Mouse (Mus musculus) embryonic facial prominence, embryonic 13.5 days (tissue): Measurements from ENCODE around the gene Mstn. TPM values are rescaled to one million over a fixed set of nuclear protein-coding genes. Genes with fewer than 3 reads are reported as not detected.
A peak's percentile ranks its signal among the peaks of the same experiment; 100 is the strongest.

ENCODE experiments used
- ATAC-seq: fragments of 200-750 bp; cut with Nextera tagmentation; 2 replicates; pipeline ENCODE4 v1.8.0; 2017; ENCODE audit warnings: low read depth; ENCODE audit not compliant: insufficient number of reproducible peaks, insufficient read depth, low FRiP score, low TSS enrichment
- H3K27ac ChIP-seq: fragments of 300-500 bp; sonication (generic); 2 replicates; pipeline ENCODE4 v1.5.1; 2015; ENCODE audit warnings: moderate library complexity, mild to moderate bottlenecking, inconsistent platforms
- H3K27me3 ChIP-seq: fragments of 300-500 bp; sonication (generic); 2 replicates; pipeline ENCODE4 v1.6.1; 2015; ENCODE audit warnings: mild to moderate bottlenecking, inconsistent platforms
- H3K36me3 ChIP-seq: fragments of 300-500 bp; sonication (generic); 2 replicates; pipeline ENCODE4 v1.6.1; 2015; ENCODE audit warnings: mild to moderate bottlenecking, inconsistent platforms
- H3K4me1 ChIP-seq: fragments of 300-500 bp; sonication (generic); 2 replicates; pipeline ENCODE4 v1.6.1; 2015; ENCODE audit warnings: inconsistent platforms
- H3K4me2 ChIP-seq: fragments of 300-500 bp; sonication (generic); 2 replicates; pipeline ENCODE4 v1.6.1; 2015; ENCODE audit warnings: moderate library complexity, mild to moderate bottlenecking, inconsistent platforms
- H3K4me3 ChIP-seq: fragments of 300-500 bp; sonication (generic); 2 replicates; pipeline ENCODE4 v1.5.1; 2015; ENCODE audit warnings: mild to moderate bottlenecking, inconsistent platforms
- H3K9ac ChIP-seq: fragments of 300-500 bp; sonication (generic); 2 replicates; pipeline ENCODE4 v1.6.1; 2015; ENCODE audit warnings: mild to moderate bottlenecking, inconsistent platforms
- H3K9me3 ChIP-seq: fragments of 300-500 bp; sonication (generic); 2 replicates; pipeline ENCODE4 v1.6.1; 2016; ENCODE audit warnings: inconsistent platforms
- WGBS: fragments of 180-500 bp; shearing (Covaris S2); methylation state at CpG from one replicate; pipeline ENCODE4 v1.1.7; 2015; ENCODE audit warnings: mixed read lengths; 5-methylcytosine and 5-hydroxymethylcytosine counted together
- polyA plus RNA-seq: library from polyadenylated mRNA; unstranded; fragments of >200 nt; fragmentation: Nextera tagmentation; extraction: Ambion mirVana; gene quantifications from 2 replicates; pipeline ENCODE4 v1.2.1, GENCODE M21; 2015

Gene Mstn
- polyA plus RNA-seq, 1 experiment from 2014 or later = 0.77 TPM

DNA sequence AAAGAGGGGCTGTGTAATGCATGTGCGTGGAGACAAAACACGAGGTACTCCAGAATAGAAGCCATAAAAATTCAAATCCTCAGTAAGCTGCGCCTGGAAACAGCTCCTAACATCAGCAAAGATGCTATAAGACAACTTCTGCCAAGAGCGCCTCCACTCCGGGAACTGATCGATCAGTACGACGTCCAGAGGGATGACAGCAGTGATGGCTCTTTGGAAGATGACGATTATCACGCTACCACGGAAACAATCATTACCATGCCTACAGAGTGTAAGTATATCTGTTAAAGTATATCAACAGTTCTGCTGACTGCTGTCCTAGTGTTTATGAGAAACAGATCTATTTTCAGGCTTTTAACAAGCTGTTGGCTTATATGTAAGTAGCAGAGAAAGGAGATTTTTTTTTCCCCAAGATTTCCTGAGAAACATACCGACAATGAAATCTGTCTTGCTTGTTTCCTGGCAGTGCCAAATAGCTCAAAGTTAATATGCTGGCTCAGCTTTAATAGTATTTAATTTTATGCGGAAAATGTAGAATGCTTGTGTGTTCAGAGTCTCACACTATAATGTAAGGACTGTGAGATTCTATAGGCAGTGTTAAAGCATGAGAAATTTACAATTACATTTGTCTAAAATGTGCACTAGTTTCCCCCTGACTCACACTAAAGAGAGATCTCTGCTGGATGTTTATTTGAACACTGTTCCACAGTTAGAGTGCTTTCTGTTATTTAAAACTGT is 600 bp downstream of the Mstn start:
- Histone ChIP-seq H3K4me2 (peak overlapping the region; percentile 21), H3K36me3 (no peaks in the 10 kb centered on the region), H3K9me3 (no peaks in the 10 kb centered on the region), H3K27me3 (no peaks in the 10 kb centered on the region), H3K4me3 (no peak overlapping the region), H3K9ac (no peak overlapping the region), H3K27ac (no peak overlapping the region), H3K4me1 (peaks cover 20% of the 10 kb centered on the region)
- ATAC-seq = no peak
- WGBS = 46% methylated on average over 13 of the region's 13 CpGs

DNA sequence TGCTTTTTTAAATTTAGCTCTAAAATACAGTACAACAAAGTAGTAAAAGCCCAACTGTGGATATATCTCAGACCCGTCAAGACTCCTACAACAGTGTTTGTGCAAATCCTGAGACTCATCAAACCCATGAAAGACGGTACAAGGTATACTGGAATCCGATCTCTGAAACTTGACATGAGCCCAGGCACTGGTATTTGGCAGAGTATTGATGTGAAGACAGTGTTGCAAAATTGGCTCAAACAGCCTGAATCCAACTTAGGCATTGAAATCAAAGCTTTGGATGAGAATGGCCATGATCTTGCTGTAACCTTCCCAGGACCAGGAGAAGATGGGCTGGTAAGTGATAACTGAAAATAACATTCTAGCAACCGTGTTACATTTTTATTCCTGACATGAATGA is 2.5 kb downstream of the Mstn start:
- no peak overlapping the region for H3K27ac ChIP-seq
- H3K4me2 ChIP-seq = no peak overlapping the region
- H3K27me3 ChIP-seq = no peaks in the 10 kb centered on the region
- no peak overlapping the region for H3K4me3 ChIP-seq
- H3K4me1 ChIP-seq = peaks cover 20% of the 10 kb centered on the region
- WGBS = 74% methylated on average over 4 of the region's 4 CpGs
- no peak overlapping the region for H3K9ac ChIP-seq
- no peaks in the 10 kb centered on the region for H3K9me3 ChIP-seq
- H3K36me3 ChIP-seq = no peaks in the 10 kb centered on the region
- no peak for ATAC-seq

DNA sequence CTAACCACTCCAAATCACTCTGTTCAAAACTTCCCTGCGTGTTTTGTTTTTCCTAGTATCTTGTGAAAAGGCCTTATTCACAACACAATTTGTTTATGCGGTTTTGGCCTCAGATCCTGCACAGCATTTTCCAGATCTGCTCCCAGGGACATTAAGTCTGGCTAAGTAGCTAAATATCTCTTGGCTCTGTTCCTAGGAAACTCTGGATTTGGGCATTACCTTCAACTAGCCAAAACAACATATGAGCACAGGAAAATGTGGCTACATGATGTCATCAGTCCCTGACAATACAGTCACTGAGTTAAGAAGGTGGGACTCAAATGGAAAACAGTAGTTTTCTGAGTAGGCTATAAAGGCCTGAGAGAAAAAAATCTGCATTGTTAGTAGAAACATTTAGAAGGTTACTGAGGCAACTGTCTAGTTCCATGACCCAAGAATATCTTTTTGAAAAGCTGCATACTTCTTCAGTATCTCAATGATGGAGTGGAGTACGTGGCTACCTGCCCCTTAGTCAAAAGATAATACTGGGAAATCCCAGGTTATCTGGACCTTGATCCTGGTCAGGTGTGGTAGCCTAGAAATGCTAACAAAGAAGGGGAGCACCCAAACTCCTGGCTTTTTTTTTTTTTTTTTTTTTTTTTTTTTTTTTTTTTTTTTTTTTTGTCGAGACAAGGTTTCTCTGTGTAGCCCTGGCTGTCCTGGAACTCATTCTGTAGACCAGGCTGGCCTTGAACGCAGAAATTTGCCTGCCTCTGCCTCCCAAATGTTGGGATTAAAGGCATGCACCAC is 8.5 kb downstream of the Mstn start:
- no peak overlapping the region for H3K27ac ChIP-seq
- no peaks in the 10 kb centered on the region for H3K9me3 ChIP-seq
- no peak overlapping the region for H3K4me3 ChIP-seq
- WGBS = 84% methylated on average over 5 of the region's 5 CpGs
- no peak for ATAC-seq
- H3K9ac ChIP-seq = no peak overlapping the region
- H3K4me1 ChIP-seq = no peaks in the 10 kb centered on the region
- H3K27me3 ChIP-seq = no peaks in the 10 kb centered on the region
- no peaks in the 10 kb centered on the region for H3K36me3 ChIP-seq
- H3K4me2 ChIP-seq = no peak overlapping the region

DNA sequence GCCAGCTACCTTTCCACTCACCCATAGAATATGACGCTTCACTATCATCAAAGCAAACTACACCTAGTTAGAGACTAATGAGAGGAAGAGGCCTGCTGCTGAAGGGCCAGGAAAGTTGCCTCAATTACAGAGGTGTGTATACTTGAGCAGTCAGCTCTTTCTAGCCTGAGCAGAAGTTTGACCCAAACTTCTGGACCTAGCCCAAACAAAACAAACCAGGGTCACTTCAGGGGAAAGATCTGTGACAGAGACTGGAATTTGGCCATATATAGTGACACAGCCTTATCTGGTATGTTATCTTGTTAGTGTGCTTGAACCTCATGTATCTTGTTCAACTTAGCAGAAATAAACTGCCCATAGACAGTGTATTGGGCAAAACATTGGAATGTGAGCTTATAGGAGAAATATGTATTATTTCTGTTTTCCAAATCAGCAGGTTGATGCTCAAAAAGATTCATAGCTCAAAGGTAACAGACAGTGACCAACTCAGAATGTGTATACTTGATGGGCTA is 9.3 kb downstream of the Mstn start:
- Histone ChIP-seq H3K4me1 (no peaks in the 10 kb centered on the region), H3K4me2 (no peak overlapping the region), H3K36me3 (no peaks in the 10 kb centered on the region), H3K4me3 (no peak overlapping the region), H3K9ac (no peak overlapping the region), H3K27ac (no peak overlapping the region), H3K27me3 (no peaks in the 10 kb centered on the region), H3K9me3 (no peaks in the 10 kb centered on the region)
- no peak for ATAC-seq
- WGBS = 79% methylated on average over 1 of the region's 1 CpGs

DNA sequence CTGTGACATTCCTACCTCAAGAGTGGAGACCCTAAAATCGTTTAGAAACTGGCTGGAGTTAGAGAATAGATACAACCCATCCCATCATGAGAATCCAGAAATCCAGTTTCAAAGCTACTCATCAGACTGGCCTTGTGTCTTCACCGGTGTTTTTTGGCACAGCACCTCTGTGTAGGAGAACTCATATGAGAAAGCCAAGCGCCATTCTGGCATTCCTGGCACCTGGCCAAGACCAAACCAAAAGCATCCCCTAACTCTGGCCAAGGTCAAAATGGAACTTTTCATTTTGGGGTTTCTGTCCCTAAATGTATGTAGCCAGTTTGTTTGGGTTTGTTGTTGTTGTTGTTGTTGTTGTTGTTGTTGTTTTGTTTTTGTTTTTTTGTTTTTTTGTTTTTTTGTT is 15.2 kb downstream of the Mstn start:
- WGBS = 78% methylated on average over 3 of the region's 3 CpGs
- Histone ChIP-seq H3K27ac (no peak overlapping the region), H3K4me3 (no peak overlapping the region), H3K4me1 (no peaks in the 10 kb centered on the region), H3K9me3 (no peaks in the 10 kb centered on the region), H3K36me3 (no peaks in the 10 kb centered on the region), H3K9ac (no peak overlapping the region), H3K27me3 (no peaks in the 10 kb centered on the region), H3K4me2 (no peak overlapping the region)
- ATAC-seq = no peak

DNA sequence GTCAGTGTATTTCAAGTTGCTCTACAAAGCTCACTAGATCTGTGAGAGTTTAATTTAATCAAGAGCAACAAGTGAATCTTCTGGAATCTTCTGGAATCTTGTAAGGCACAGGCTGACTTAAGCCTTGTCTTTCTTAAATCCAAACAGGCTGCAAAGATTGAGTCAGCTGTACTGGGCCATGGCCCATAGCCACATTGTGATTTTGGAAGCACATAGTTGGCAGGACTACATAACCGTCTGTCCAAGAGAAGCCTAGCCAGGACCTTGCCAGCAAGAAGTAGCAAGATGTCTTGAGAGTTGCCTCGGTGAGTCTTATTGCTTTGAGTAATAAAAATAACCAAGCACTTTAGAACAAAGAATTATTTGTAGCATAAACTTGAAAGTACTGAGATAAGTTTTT is 18.4 kb downstream of the Mstn start:
- Histone ChIP-seq H3K4me1 (no peaks in the 10 kb centered on the region), H3K9ac (no peak overlapping the region), H3K27me3 (no peaks in the 10 kb centered on the region), H3K27ac (no peak overlapping the region), H3K4me2 (no peak overlapping the region), H3K36me3 (no peaks in the 10 kb centered on the region), H3K9me3 (no peaks in the 10 kb centered on the region), H3K4me3 (no peak overlapping the region)
- WGBS = 88% methylated on average over 2 of the region's 2 CpGs
- ATAC-seq = no peak

DNA sequence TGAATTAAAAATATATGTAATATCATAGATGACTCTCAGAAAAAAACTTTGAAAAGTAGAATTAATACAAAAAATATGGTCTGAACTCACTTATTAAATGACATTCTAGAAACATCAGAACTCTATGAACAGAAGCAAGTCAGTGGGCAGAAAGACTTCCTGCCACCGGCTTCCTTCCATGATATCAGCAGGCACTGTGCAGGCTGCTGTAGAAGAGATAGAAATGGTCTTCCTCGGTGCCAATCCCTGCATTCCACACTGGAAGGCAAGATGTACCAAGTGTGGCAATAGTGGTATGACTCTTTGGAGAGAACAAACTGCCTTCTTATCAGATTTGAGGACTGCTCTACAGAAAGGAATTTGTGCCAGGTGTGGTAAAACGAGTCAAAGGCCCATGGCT is 19.2 kb downstream of the Mstn start:
- Histone ChIP-seq H3K27me3 (no peaks in the 10 kb centered on the region), H3K9me3 (no peaks in the 10 kb centered on the region), H3K36me3 (no peaks in the 10 kb centered on the region), H3K4me2 (no peak overlapping the region), H3K4me3 (no peak overlapping the region), H3K4me1 (no peaks in the 10 kb centered on the region), H3K27ac (no peak overlapping the region), H3K9ac (no peak overlapping the region)
- no peak for ATAC-seq
- 81% methylated on average over 3 of the region's 3 CpGs for WGBS

DNA sequence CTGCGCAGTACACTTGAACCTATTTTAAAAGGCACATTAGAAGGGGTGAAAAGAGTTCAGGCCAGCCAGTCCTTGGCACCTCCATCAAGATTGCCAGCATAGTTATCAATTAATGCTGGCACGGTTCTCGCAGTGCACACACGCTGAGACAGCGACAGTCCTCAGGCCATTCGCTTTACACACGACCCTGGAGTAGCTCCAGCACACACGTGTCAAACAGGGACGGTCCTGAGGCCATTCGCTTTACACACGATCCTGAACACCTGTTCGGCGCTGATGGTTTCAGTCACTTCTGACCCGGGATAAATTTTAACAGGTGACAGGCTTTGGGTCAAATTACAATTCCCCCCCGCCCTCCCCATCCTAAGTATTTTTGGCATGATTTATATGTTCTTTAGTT is 23.8 kb downstream of the Mstn start:
- ATAC-seq = no peak
- Histone ChIP-seq H3K4me2 (no peak overlapping the region), H3K9ac (no peak overlapping the region), H3K4me3 (no peak overlapping the region), H3K27me3 (no peaks in the 10 kb centered on the region), H3K4me1 (no peaks in the 10 kb centered on the region), H3K36me3 (no peaks in the 10 kb centered on the region), H3K27ac (no peak overlapping the region), H3K9me3 (no peaks in the 10 kb centered on the region)
- 70% methylated on average over 15 of the region's 15 CpGs for WGBS

DNA sequence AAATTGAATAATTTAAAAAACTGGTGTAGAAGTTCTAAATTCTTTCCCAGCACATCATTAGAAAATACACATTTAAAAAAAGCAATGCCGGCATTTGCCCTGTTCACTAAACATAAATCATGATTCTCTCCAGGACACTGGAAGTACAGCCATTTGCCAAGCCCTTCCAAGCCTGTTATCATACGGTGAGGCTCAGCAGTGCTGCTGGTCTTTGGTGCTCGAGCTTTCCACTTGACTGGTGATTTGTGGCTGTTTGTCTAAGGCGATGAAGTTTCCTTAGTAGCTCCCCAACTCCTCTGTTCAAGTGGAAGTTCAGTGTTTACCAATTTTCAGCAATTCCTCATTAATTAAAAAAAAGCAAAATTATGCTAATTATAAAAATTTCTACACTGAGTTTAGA is 24.6 kb downstream of the Mstn start:
- H3K4me3 ChIP-seq = no peak overlapping the region
- H3K27me3 ChIP-seq = no peaks in the 10 kb centered on the region
- H3K4me2 ChIP-seq = no peak overlapping the region
- no peak overlapping the region for H3K27ac ChIP-seq
- 72% methylated on average over 4 of the region's 4 CpGs for WGBS
- H3K36me3 ChIP-seq = no peaks in the 10 kb centered on the region
- H3K9ac ChIP-seq = no peak overlapping the region
- no peaks in the 10 kb centered on the region for H3K4me1 ChIP-seq
- no peak for ATAC-seq
- H3K9me3 ChIP-seq = no peaks in the 10 kb centered on the region

DNA sequence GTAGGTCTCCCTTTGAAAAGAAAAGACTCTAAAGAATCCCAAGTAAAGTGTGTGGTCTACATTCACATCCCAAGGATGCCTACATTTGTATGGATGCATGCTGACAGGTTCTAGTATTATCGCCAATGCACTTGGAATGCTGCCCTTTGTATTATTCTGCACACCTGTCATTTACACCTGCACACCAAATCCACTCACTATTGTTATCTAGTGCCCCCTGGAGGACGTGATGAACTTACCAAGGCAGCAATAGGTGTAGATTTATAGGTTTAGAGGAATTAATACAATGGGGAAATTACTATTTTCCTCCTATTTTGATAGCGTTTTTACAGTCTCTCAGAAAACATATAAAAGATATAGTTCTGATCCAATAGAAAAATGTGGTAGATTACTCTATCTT is 31.7 kb downstream of the Mstn start:
- Histone ChIP-seq H3K4me2 (no peak overlapping the region), H3K27ac (no peak overlapping the region), H3K9ac (no peak overlapping the region), H3K9me3 (no peaks in the 10 kb centered on the region), H3K4me1 (no peaks in the 10 kb centered on the region), H3K27me3 (no peaks in the 10 kb centered on the region), H3K4me3 (no peak overlapping the region), H3K36me3 (no peaks in the 10 kb centered on the region)
- ATAC-seq = no peak
- 37% methylated on average over 3 of the region's 3 CpGs for WGBS

DNA sequence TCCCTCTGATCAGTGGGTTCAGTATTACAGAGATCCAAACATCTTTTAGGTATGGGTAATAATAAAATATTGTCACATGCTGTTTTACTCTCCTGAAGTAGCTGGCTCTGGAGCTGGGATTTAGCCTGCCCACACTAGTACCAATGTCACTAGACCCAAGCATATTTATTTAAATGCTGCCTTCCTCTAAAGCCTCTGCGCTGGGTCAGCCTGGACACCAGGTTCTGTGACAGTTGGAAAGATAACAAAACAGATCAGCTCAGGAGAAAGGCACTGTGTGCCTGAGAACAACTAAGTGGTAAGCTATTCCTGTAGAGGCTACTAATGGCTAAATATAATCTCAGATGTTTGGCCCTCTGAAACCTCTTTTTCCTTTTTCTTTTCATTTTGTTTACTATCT is 49.1 kb downstream of the Mstn start:
- WGBS = 92% methylated on average over 1 of the region's 1 CpGs
- Histone ChIP-seq H3K4me3 (no peak overlapping the region), H3K4me1 (no peaks in the 10 kb centered on the region), H3K36me3 (no peaks in the 10 kb centered on the region), H3K4me2 (no peak overlapping the region), H3K9me3 (no peaks in the 10 kb centered on the region), H3K27me3 (no peaks in the 10 kb centered on the region), H3K9ac (no peak overlapping the region), H3K27ac (no peak overlapping the region)
- ATAC-seq = no peak
